Mouse (Mus musculus): ENCODE data around the gene Tmem120b.

Tmem120b gene

DNA sequence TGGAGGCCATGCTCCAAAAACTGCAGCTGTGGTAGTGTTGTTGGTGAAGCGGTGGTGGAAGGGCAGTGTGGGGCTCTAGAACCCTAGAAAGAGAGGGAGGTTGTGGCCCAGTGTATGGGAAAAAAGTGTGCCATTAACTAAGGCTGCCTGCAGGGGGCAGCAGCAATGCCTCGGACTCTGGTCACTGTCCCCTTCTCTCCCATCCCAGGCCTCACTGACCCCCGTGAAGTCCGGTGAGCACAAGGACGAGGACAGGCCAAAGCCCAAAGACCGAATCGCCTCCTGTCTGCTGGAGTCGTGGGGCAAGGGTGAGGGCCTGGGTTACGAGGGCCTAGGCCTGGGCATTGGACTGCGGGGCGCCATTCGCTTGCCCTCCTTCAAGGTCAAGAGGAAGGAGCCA lies 88.5 kb downstream of the Tmem120b start:
- no peak for DNase-seq (ENCODE audit: low spot score in 2 of 2)

- no peak for DNase-seq (ENCODE audit: low spot score in 2 of 2)
These were observed 89.8 kb downstream of the Tmem120b start for GRCm38 (mm10) chr5:123157972-123158371.

GRCm38 (mm10) chr5:123159446-123159845 lies 91.2 kb downstream of the Tmem120b start:
- DNase-seq (ENCODE audit: low spot score in 2 of 2): no peak

DNA sequence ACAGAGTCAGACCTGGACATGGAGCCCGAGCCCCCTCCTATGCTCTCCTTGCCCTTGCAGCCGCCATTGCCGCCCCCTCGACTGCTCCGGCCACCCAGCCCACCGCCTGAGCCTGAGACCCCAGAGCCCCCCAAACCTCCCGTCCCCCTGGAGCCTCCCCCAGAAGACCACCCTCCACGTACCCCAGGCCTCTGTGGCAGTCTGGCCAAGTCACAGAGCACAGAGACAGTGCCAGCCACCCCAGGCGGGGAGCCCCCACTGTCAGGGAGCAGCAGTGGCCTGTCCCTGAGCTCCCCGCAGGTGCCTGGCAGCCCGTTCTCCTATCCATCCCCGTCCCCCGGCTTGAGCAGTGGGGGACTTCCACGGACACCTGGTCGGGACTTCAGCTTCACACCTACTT lies 91.7 kb downstream of the Tmem120b start:
- DNase-seq (ENCODE audit: low spot score in 2 of 2): no peak

DNA sequence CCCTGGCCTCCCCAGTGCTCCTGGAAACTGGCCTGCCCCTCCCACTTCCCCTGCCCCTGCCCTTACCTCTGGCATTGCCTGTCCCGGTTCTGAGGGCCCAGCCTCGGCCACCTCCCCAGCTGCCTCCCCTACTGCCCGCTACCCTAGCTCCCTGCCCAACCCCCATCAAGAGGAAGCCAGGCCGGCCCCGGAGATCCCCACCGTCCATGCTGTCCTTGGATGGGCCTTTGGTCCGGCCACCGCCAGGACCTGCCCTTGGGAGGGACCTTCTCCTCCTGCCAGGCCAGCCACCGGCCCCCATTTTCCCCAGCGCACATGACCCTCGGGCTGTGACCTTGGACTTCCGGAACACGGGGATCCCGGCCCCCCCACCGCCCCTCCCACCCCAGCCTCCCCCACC lies 92.1 kb downstream of the Tmem120b start:
- DNase-seq (ENCODE audit: low spot score in 2 of 2): no peak

DNA sequence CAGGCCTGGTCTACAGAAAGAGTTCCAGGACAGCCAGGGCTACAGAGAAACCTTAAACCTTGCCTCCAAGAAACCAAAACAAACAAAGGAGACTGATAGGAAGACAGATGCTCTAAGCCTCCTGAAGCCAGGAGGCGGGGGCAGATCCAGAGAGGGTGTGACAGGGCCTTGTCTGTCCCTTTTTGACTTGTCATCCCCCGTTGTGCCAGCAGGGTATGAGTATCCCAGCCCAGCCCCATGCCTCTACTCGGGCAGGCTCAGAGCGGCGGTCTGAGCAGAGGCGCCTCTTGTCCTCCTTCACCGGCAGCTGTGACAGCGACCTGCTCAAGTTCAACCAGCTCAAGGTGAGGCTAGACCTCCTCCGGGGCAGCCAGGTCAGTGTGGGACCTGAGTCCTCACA lies 94.7 kb downstream of the Tmem120b start:
- no peak for DNase-seq (ENCODE audit: low spot score in 2 of 2)

GRCm38 (mm10) chr5:123166437-123166836 lies 98.2 kb downstream of the Tmem120b start:
- DNase-seq (ENCODE audit: low spot score in 2 of 2): no peak
